Mouse (Mus musculus) midbrain, embryonic 12.5 days (tissue): ENCODE measurements around the gene Rplp2. TPM values are rescaled to one million over a fixed set of nuclear protein-coding genes. Genes with fewer than 3 reads are reported as not detected.
A peak's percentile ranks its signal among the peaks of the same experiment; 100 is the strongest.
"Not testable (repeated sequence)": the region's sequence is repeated elsewhere in the genome, so short reads cannot be mapped to it uniquely, and the experiment has no call there.

Experiments used
- ATAC-seq: fragments of 200-750 bp; cut with Nextera tagmentation; 2 replicates; pipeline ENCODE4 v1.8.0; 2017; ENCODE audit warnings: low read depth, moderate TSS enrichment, moderate library complexity; ENCODE audit not compliant: low FRiP score
- H3K27ac ChIP-seq: fragments of 300-500 bp; sonication (generic); replicated peaks from 2 replicates; pipeline ENCODE4 v1.5.1; 2016; ENCODE audit warnings: mild to moderate bottlenecking
- H3K27me3 ChIP-seq: fragments of 300-500 bp; sonication (generic); 2 replicates; pipeline ENCODE4 v1.6.1; 2016; ENCODE audit warnings: mild to moderate bottlenecking
- H3K36me3 ChIP-seq: fragments of 300-500 bp; sonication (generic); 2 replicates; pipeline ENCODE4 v1.6.1; 2016
- H3K4me1 ChIP-seq: fragments of 300-500 bp; sonication (generic); 2 replicates; pipeline ENCODE4 v1.6.1; 2016
- H3K4me2 ChIP-seq: fragments of 300-500 bp; sonication (generic); replicated peaks from 2 replicates; pipeline ENCODE4 v1.6.1; 2016; ENCODE audit warnings: mild to moderate bottlenecking, moderate library complexity
- H3K4me3 ChIP-seq: fragments of 300-500 bp; sonication (generic); 2 replicates; pipeline ENCODE4 v1.5.1; 2016; ENCODE audit warnings: mild to moderate bottlenecking
- H3K9ac ChIP-seq: fragments of 300-500 bp; sonication (generic); replicated peaks from 2 replicates; pipeline ENCODE4 v1.6.1; 2016; ENCODE audit warnings: mild to moderate bottlenecking, moderate library complexity
- H3K9me3 ChIP-seq: fragments of 300-500 bp; sonication (generic); 2 replicates; pipeline ENCODE4 v1.6.1; 2016; ENCODE audit warnings: mild to moderate bottlenecking
- WGBS: fragments of 180-500 bp; shearing (Covaris S2); methylation state at CpG from one replicate; pipeline ENCODE4 v1.1.7; 2016; 5-methylcytosine and 5-hydroxymethylcytosine counted together
- polyA plus RNA-seq: library from polyadenylated mRNA; unstranded; fragments of >200 nt; fragmentation: Nextera tagmentation; extraction: Ambion mirVana; gene quantifications from 2 replicates; pipeline ENCODE4 v1.2.1, GENCODE M21; 2016

The Rplp2 gene
- polyA plus RNA-seq, 1 experiment from 2014 or later, result 899 TPM

GRCm38 (mm10) chr7:141439811-141440210, 7.4 kb upstream of the Rplp2 start:
- Histone ChIP-seq H3K27me3 (no peaks in the 10 kb centered on the region; the same call in 1 of the 2 replicates), H3K4me3 (no peak overlapping the region), H3K36me3 (peaks cover 24% of the 10 kb centered on the region), H3K9me3 (no peaks in the 10 kb centered on the region), H3K4me1 (peaks cover 56% of the 10 kb centered on the region), H3K4me2 (no peak overlapping the region), H3K27ac (no peak overlapping the region), H3K9ac (no peak overlapping the region)
- 95% methylated on average over 11 of the region's 11 CpGs for WGBS
- ATAC-seq, result no peak

GRCm38 (mm10) chr7:141440613-141441012, 6.6 kb upstream of the Rplp2 start:
- no peak for ATAC-seq
- H3K9me3 ChIP-seq, result no peaks in the 10 kb centered on the region
- H3K9ac ChIP-seq, result no peak overlapping the region
- H3K4me3 ChIP-seq, result no peak overlapping the region
- H3K27ac ChIP-seq, result no peak overlapping the region
- no peak overlapping the region for H3K4me2 ChIP-seq
- H3K27me3 ChIP-seq, result no peaks in the 10 kb centered on the region; the same call in 1 of the 2 replicates
- 39% methylated on average over 6 of the region's 6 CpGs for WGBS
- peaks cover 24% of the 10 kb centered on the region for H3K36me3 ChIP-seq
- H3K4me1 ChIP-seq, result peaks cover 48% of the 10 kb centered on the region

GRCm38 (mm10) chr7:141441460-141441859, 5.7 kb upstream of the Rplp2 start:
- no peaks in the 10 kb centered on the region for H3K9me3 ChIP-seq
- H3K36me3 ChIP-seq, result peaks cover 24% of the 10 kb centered on the region
- H3K4me2 ChIP-seq, result no peak overlapping the region
- no peak for ATAC-seq
- no peak overlapping the region for H3K4me3 ChIP-seq
- WGBS, result 88% methylated on average over 9 of the region's 9 CpGs
- no peaks in the 10 kb centered on the region for H3K27me3 ChIP-seq
- H3K4me1 ChIP-seq, result peaks cover 40% of the 10 kb centered on the region
- no peak overlapping the region for H3K9ac ChIP-seq
- H3K27ac ChIP-seq, result no peak overlapping the region

GRCm38 (mm10) chr7:141442199-141442598, 5.0 kb upstream of the Rplp2 start:
- H3K36me3 ChIP-seq, result peaks cover 24% of the 10 kb centered on the region
- no peak for ATAC-seq
- H3K4me3 ChIP-seq, result no peak overlapping the region
- H3K27ac ChIP-seq, result no peak overlapping the region
- H3K4me1 ChIP-seq, result peaks cover 33% of the 10 kb centered on the region
- peak overlapping the region; percentile 61 for H3K4me2 ChIP-seq
- H3K27me3 ChIP-seq, result no peaks in the 10 kb centered on the region
- 94% methylated on average over 13 of the region's 13 CpGs for whole genome bisulfite sequencing
- no peaks in the 10 kb centered on the region for H3K9me3 ChIP-seq
- H3K9ac ChIP-seq, result peak overlapping the region; percentile 45; the same call in 1 of the 2 replicates

- H3K4me3 ChIP-seq, result peak overlapping the region; percentile 41
- H3K27me3 ChIP-seq, result no peaks in the 10 kb centered on the region
- peak overlapping the region; percentile 61 for H3K4me2 ChIP-seq
- 28% methylated on average over 12 of the region's 12 CpGs for WGBS
- H3K36me3 ChIP-seq, result peaks cover 24% of the 10 kb centered on the region
- no peak for ATAC-seq
- H3K9ac ChIP-seq, result peak overlapping the region; percentile 45
- no peaks in the 10 kb centered on the region for H3K9me3 ChIP-seq
- H3K27ac ChIP-seq, result no peak overlapping the region; the same call in 1 of the 2 replicates
- H3K4me1 ChIP-seq, result peaks cover 32% of the 10 kb centered on the region
Observed at GRCm38 (mm10) chr7:141443081-141443821, 3.9 kb upstream of the Rplp2 start.

GRCm38 (mm10) chr7:141443828-141444237, 3.3 kb upstream of the Rplp2 start, which contains the start of gene Pidd1:
Pidd1 (minus strand) TSS chr7:141444025.
- ATAC-seq, result peak; percentile 44
- Histone ChIP-seq H3K27ac (no peak within 1 kb of the TSS; the same call in 1 of the 2 replicates), H3K4me2 (peak within 1 kb of the TSS; percentile 61), H3K9me3 (no peaks in the 10 kb centered on the region), H3K9ac (peak within 1 kb of the TSS; percentile 45), H3K4me1 (peaks cover 38% of the 10 kb centered on the region), H3K27me3 (no peaks in the 10 kb centered on the region), H3K4me3 (peak within 1 kb of the TSS; percentile 41), H3K36me3 (peaks cover 25% of the 10 kb centered on the region)
- under 1% methylated on average over 25 of the region's 25 CpGs for WGBS

GRCm38 (mm10) chr7:141446374-141446773, 796 bp upstream of the Rplp2 start:
- peak overlapping the region; percentile 79; the same call in 1 of the 2 replicates for H3K4me2 ChIP-seq
- WGBS, result 75% methylated on average over 3 of the region's 3 CpGs

GRCm38 (mm10) chr7:141451928-141452327, 4.8 kb downstream of the Rplp2 start:
- H3K27ac ChIP-seq, result no peak overlapping the region
- peaks cover 11% of the 10 kb centered on the region; the same call in 1 of the 2 replicates for H3K27me3 ChIP-seq

More at GRCm38 (mm10) chr7:141446374-141446773, 796 bp upstream of the Rplp2 start:
- not testable (repeated sequence) for H3K27ac ChIP-seq, H3K9ac ChIP-seq, H3K9me3 ChIP-seq, ATAC-seq, H3K27me3 ChIP-seq, H3K4me3 ChIP-seq
- peaks cover 34% of the 10 kb centered on the region for H3K36me3 ChIP-seq
- H3K4me1 ChIP-seq, result peaks cover 42% of the 10 kb centered on the region

GRCm38 (mm10) chr7:141453636-141454035, 6.5 kb downstream of the Rplp2 start:
- H3K9me3 ChIP-seq, result no peaks in the 10 kb centered on the region
- ATAC-seq, result no peak
- WGBS, result 83% methylated on average over 2 of the region's 2 CpGs

More at GRCm38 (mm10) chr7:141451928-141452327, 4.8 kb downstream of the Rplp2 start:
- H3K4me1 ChIP-seq, result peaks cover 26% of the 10 kb centered on the region
- H3K36me3 ChIP-seq, result peaks cover 40% of the 10 kb centered on the region
- no peak for ATAC-seq
- no peak overlapping the region for H3K9ac ChIP-seq
- H3K9me3 ChIP-seq, result no peaks in the 10 kb centered on the region
- no peak overlapping the region for H3K4me2 ChIP-seq
- no peak overlapping the region for H3K4me3 ChIP-seq

GRCm38 (mm10) chr7:141454967-141455551, 7.9 kb downstream of the Rplp2 start, which contains the start of gene Pnpla2:
Pnpla2 (plus strand) TSS chr7:141455198.
- H3K4me3 ChIP-seq, result peak within 1 kb of the TSS; percentile 63
- peaks cover 13% of the 10 kb centered on the region for H3K4me1 ChIP-seq
- WGBS, result under 1% methylated on average over 45 of the region's 45 CpGs
- no peaks in the 10 kb centered on the region for H3K9me3 ChIP-seq
- H3K27me3 ChIP-seq, result peaks cover 31% of the 10 kb centered on the region
- peak within 1 kb of the TSS; percentile 66 for H3K27ac ChIP-seq
- H3K4me2 ChIP-seq, result peak within 1 kb of the TSS; percentile 95
- peak within 1 kb of the TSS; percentile 76 for H3K9ac ChIP-seq
- peaks cover 37% of the 10 kb centered on the region for H3K36me3 ChIP-seq
- ATAC-seq, result peak; percentile 81

More at GRCm38 (mm10) chr7:141453636-141454035, 6.5 kb downstream of the Rplp2 start:
- Histone ChIP-seq H3K4me3 (no peak overlapping the region), H3K27ac (no peak overlapping the region), H3K4me2 (no peak overlapping the region), H3K27me3 (peaks cover 17% of the 10 kb centered on the region), H3K4me1 (peaks cover 19% of the 10 kb centered on the region), H3K9ac (no peak overlapping the region), H3K36me3 (peaks cover 38% of the 10 kb centered on the region)

GRCm38 (mm10) chr7:141455610-141456314, 8.6 kb downstream of the Rplp2 start:
- peak overlapping the region; percentile 63 for H3K4me3 ChIP-seq
- H3K27ac ChIP-seq, result peak overlapping the region; percentile 66
- peak overlapping the region; percentile 76 for H3K9ac ChIP-seq
- peaks cover 38% of the 10 kb centered on the region for H3K27me3 ChIP-seq
- H3K36me3 ChIP-seq, result peaks cover 31% of the 10 kb centered on the region
- no peaks in the 10 kb centered on the region for H3K9me3 ChIP-seq
- 1% methylated on average over 23 of the region's 23 CpGs for WGBS
- H3K4me2 ChIP-seq, result peak overlapping the region; percentile 95
- peak; percentile 39 for ATAC-seq
- peaks cover 13% of the 10 kb centered on the region for H3K4me1 ChIP-seq
